Mouse (Mus musculus) right cerebral cortex, adult 2 months (tissue): ENCODE data around the gene Phactr4.

Source experiments
- DNase-seq, 2 experiments: peaks; one replicate each; pipeline ENCODE4 v3.0.0; 2021 to 2022; ENCODE audit warnings: low spot score in 2 of 2

The Phactr4 gene

GRCm38 (mm10) chr4:132332880-132333279 is 89.4 kb downstream of the Phactr4 start:
- no peak for DNase-seq

DNA sequence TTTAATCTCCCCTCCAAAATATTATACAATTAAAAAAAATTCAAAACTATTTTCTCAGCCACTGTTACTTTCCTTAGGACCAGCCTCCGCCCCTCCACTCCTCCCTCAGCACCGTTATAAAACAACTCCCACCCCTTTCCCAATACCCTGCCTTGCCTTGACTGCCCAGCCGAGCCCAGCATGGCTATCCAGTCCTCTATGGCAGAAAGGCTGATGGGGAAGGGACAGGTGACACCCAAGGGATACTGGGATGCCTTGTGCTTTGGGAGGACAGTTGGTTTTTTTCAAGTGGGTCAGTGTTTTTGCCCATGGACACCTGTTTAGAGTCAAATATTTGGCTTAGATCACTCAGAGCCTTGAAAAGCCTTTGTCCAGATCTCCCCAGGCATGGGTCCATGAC is 90.3 kb downstream of the Phactr4 start:
- DNase-seq = no peak

GRCm38 (mm10) chr4:132329835-132330354 is 92.4 kb downstream of the Phactr4 start:
- DNase-seq = no peak

- peak; percentile 75 to 79 for DNase-seq
Observed at GRCm38 (mm10) chr4:132329115-132329834, 93.0 kb downstream of the Phactr4 start, which contains the start of gene Trnau1ap. Gene Trnau1ap (minus strand): TSS chr4:132329538.

- no peak for DNase-seq
Observed at GRCm38 (mm10) chr4:132328391-132328982, 93.8 kb downstream of the Phactr4 start.

DNA sequence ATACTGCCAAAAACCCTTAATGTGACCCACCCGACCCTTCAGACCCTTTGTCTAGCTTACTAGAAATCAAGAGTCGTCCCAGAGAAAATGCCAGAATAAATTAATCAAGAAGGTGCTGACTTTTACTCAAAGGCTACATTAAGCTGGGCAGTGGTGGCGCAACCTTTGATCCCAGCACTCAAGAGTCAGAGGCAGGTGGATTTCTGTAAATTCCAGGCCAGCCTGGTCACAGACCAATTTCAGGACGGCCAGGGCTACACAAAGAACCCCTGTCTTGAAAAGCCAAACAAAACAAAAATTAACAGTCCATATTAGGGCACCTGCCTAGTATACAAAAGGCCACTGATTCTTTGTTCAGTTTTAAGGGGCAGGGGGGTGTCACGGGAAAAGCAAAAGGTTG is 95.8 kb downstream of the Phactr4 start:
- no peak for DNase-seq

- DNase-seq = no peak
Observed at GRCm38 (mm10) chr4:132315711-132316110, 106.6 kb downstream of the Phactr4 start.

DNA sequence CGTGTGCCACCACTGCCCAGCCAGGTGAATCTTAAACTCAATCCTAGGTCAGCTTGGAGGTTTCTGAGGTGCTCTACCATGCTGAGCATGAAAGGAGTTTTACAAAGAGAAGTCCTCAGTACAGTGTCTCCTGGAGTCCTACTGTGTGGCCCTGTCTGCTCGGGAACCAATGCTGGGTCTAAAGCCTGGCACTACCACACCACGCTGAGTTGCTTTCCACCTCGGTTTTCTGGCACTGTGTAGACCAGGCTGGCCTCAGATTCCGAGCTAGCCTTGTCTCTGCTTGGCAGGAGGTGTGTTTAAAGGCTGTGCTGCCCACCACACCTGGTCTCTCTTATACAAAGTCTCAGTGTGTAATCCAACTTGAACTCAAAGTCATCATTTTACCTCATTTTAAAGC is 109.7 kb downstream of the Phactr4 start:
- no peak for DNase-seq

GRCm38 (mm10) chr4:132311801-132312200 is 110.5 kb downstream of the Phactr4 start:
- DNase-seq = no peak

DNA sequence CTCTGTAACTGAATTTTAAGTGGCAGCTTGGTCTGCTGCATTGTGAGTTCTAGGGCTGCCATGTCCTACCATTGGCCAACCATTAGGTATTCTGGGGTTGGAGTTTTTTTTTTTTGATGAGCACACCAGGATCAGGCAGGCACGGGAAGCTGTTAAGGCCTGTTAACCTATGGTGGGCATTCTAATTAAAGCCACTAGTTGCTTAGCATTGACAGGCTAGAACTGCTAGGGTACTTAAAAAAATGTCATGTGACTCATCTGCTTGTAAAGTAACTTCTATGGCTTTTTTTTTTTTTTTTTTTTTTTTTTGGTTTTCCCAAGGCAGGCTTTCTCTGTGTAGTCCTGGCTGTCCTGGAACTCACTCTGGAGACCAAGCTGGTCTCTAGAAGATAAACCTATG is 111.1 kb downstream of the Phactr4 start:
- DNase-seq = no peak

- DNase-seq = peak; percentile 35 to 53
Observed at GRCm38 (mm10) chr4:132309849-132310472, 112.3 kb downstream of the Phactr4 start.

DNA sequence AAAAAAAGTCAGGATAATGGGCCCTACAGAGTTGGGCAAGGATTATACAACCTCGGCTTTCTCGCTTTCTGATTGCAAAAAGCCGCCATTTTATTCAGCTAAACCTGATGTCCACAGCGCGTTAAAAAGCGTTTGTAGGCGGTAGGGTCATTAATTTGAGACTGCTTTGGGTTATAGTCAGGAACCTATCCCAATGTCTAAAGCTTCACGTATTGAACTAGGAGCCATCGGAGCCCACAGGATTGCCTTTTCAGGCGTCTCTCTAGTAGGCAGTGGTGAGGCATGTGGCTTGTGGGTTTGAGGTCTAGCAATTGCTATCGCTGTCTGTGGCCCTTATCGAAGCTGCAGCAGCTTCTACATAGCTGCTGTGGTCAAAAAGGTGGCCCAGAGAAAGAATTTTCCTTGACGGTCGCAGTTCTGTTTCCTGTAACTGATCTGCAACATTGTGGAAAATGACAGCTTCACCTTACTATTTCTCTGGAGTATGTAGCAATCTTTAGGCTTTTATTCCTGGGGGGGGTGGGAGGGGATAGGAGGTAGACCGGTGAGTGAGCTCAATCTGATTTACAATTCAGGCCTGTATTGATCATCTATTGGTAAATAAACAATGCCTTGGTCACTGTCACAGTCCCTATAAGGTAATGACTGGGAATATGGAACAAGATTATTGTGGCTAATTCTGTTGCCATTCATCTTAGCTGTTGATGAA is 113.0 kb downstream of the Phactr4 start:
- DNase-seq = peak; percentile 27 to 43

DNA sequence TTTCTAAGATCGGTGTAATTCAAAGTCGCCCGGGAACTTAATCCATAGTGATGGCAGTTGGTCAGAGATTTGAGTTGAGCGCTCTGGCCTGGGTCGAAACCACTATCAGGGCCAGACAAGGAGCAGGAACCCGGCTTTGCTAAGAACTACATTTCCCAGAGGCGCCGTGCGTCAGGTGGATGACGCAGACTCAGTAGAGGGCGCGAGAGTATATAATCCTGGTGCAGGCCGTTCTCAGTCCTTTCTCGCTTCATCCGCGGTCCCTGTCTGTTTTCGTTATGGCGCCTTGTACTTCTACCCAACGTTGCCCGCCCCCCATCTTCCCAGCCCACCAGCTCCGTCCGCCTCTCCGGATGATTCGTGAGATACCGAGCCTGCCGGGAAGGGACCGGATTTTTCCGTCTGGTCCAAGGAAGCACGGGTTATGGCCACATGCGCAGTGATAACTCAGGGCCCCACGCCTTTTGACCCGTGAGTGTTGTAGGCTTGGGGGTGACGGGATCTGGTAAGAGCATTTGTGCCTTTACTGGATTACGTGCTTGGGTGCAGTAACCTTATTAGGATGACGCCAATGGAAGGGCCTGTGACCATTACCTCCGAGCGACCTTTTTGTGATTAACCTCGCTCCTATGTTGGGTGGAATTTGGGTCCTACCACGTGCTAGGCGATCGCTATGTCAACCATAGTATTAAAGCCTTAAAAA is 113.7 kb downstream of the Phactr4 start:
- DNase-seq = peak; percentile 93

DNA sequence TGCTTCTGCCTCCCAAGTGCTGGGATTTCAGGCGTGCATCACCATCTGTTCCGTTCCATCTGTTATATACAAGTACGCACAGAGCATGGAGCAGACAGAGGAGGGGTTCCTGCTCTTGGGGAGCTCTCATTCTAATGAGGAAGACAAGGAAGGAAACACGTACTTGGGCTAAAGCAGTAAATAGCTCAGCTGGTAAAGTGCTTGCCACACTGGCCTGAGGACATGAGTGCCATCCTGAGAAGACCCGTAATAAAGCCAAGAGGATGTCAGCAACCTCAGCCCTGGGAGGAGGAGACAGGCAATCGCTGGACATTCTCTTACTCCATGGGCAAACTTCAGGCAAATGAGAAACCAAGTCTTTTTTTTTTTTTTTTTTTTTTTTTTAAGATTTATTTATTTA is 116.3 kb downstream of the Phactr4 start:
- no peak for DNase-seq
